Mouse (Mus musculus) limb, embryonic 11.5 days (tissue): ENCODE measurements around the gene Schip1. TPM values are rescaled to one million over a fixed set of nuclear protein-coding genes. Genes with fewer than 3 reads are reported as not detected.

Experiments
- ATAC-seq: fragments of 200-750 bp; cut with Nextera tagmentation; 2 replicates; pipeline ENCODE4 v1.8.0; 2017; ENCODE audit warnings: low read depth; ENCODE audit not compliant: insufficient number of reproducible peaks, low FRiP score, low TSS enrichment
- DNase-seq: peaks from one replicate; pipeline ENCODE4 v3.0.0-alpha.2; 2015; ENCODE audit warnings: low spot score
- H3K27ac ChIP-seq: fragments of 300-500 bp; sonication (generic); replicated peaks from 2 replicates; pipeline ENCODE4 v1.5.1; 2014; ENCODE audit warnings: low read depth, mild to moderate bottlenecking, low read length
- H3K27me3 ChIP-seq: fragments of 300-500 bp; sonication (generic); 2 replicates; pipeline ENCODE4 v1.6.1; 2014; ENCODE audit warnings: mild to moderate bottlenecking, low read length, mixed read lengths; ENCODE audit not compliant: control insufficient read depth, insufficient read depth
- H3K36me3 ChIP-seq: fragments of 300-500 bp; sonication (generic); 2 replicates; pipeline ENCODE4 v1.6.1; 2014; ENCODE audit warnings: mild to moderate bottlenecking, low read length, moderate library complexity, mixed read lengths; ENCODE audit not compliant: control insufficient read depth, insufficient read depth
- H3K4me1 ChIP-seq: fragments of 300-500 bp; sonication (generic); 2 replicates; pipeline ENCODE4 v1.6.1; 2014; ENCODE audit warnings: low read length, mixed read lengths; ENCODE audit not compliant: control insufficient read depth, insufficient read depth
- H3K4me2 ChIP-seq: fragments of 300-500 bp; sonication (generic); 2 replicates; pipeline ENCODE4 v1.6.1; 2014; ENCODE audit warnings: low read depth, mild to moderate bottlenecking, moderate library complexity; ENCODE audit not compliant: severe bottlenecking
- H3K4me3 ChIP-seq: fragments of 300-500 bp; sonication (generic); 2 replicates; pipeline ENCODE4 v1.5.1; 2014; ENCODE audit warnings: low read depth, low read length
- H3K9ac ChIP-seq: fragments of 300-500 bp; sonication (generic); 2 replicates; pipeline ENCODE4 v1.6.1; 2014; ENCODE audit warnings: mild to moderate bottlenecking, low read length
- H3K9me3 ChIP-seq: fragments of 300-500 bp; sonication (generic); 2 replicates; pipeline ENCODE4 v1.6.1; 2016; ENCODE audit warnings: low read length; ENCODE audit not compliant: control insufficient read depth
- whole genome bisulfite sequencing: fragments of 180-500 bp; shearing (Covaris S2); extraction: QIAGEN DNeasy Blood & Tissue Kit; methylation state at CpG from one replicate; pipeline ENCODE4 v1.1.7; 2014; 5-methylcytosine and 5-hydroxymethylcytosine counted together
- polyA plus RNA-seq: library from polyadenylated mRNA; unstranded; fragments of >200 nt; fragmentation: Nextera tagmentation; extraction: Ambion mirVana; gene quantifications from 2 replicates; pipeline ENCODE4 v1.2.1, GENCODE M21; 2014

The Schip1 gene
- polyA plus RNA-seq, 1 experiment from 2014 or later, result 34.9 TPM

- ATAC-seq, result no peak
- WGBS, result 58% methylated on average over 23 of the region's 23 CpGs
- Histone ChIP-seq H3K4me2 (peak overlapping the region; percentile 26), H3K4me3 (no peak overlapping the region; the same call in 1 of the 2 replicates), H3K9me3 (no peaks in the 10 kb centered on the region), H3K9ac (no peak overlapping the region), H3K4me1 (no peaks in the 10 kb centered on the region), H3K36me3 (no peaks in the 10 kb centered on the region), H3K27ac (no peak overlapping the region), H3K27me3 (no peaks in the 10 kb centered on the region)
- peak; percentile 87 for DNase-seq
Measured at GRCm38 (mm10) chr3:68056373-68057275, 8.0 kb upstream of the Schip1 start.

- Histone ChIP-seq H3K27ac (no peak overlapping the region), H3K4me3 (no peak overlapping the region), H3K9me3 (no peaks in the 10 kb centered on the region), H3K4me2 (no peak overlapping the region), H3K27me3 (no peaks in the 10 kb centered on the region), H3K9ac (no peak overlapping the region), H3K4me1 (no peaks in the 10 kb centered on the region), H3K36me3 (no peaks in the 10 kb centered on the region)
- ATAC-seq (no peak), DNase-seq (peak; percentile 33)
- 47% methylated on average over 2 of the region's 2 CpGs for WGBS
Measured at GRCm38 (mm10) chr3:68059162-68059800, 5.3 kb upstream of the Schip1 start.

- Histone ChIP-seq H3K9me3 (no peaks in the 10 kb centered on the region), H3K27ac (no peak overlapping the region), H3K4me2 (no peak overlapping the region), H3K4me1 (no peaks in the 10 kb centered on the region), H3K27me3 (no peaks in the 10 kb centered on the region), H3K9ac (no peak overlapping the region), H3K4me3 (no peak overlapping the region), H3K36me3 (no peaks in the 10 kb centered on the region)
- DNase-seq (no peak), ATAC-seq (no peak)
- WGBS, result 68% methylated on average over 9 of the region's 9 CpGs
Measured at GRCm38 (mm10) chr3:68071395-68072386, 7.1 kb downstream of the Schip1 start.

GRCm38 (mm10) chr3:68077406-68077805 lies 12.8 kb downstream of the Schip1 start:
- no peaks in the 10 kb centered on the region for H3K27me3 ChIP-seq
- H3K4me3 ChIP-seq, result no peak overlapping the region
- H3K27ac ChIP-seq, result no peak overlapping the region
- no peak for DNase-seq
- H3K9ac ChIP-seq, result no peak overlapping the region
- H3K4me1 ChIP-seq, result no peaks in the 10 kb centered on the region
- 69% methylated on average over 4 of the region's 4 CpGs for WGBS
- no peaks in the 10 kb centered on the region for H3K9me3 ChIP-seq
- H3K36me3 ChIP-seq, result no peaks in the 10 kb centered on the region
- no peak for ATAC-seq
- H3K4me2 ChIP-seq, result no peak overlapping the region

- DNase-seq (no peak), ATAC-seq (no peak)
- no peak overlapping the region for H3K27ac ChIP-seq
- no peaks in the 10 kb centered on the region for H3K27me3 ChIP-seq
- no peak overlapping the region for H3K4me2 ChIP-seq
- WGBS, result 93% methylated on average over 2 of the region's 2 CpGs
- H3K4me1 ChIP-seq, result no peaks in the 10 kb centered on the region
- H3K4me3 ChIP-seq, result no peak overlapping the region
- H3K9ac ChIP-seq, result no peak overlapping the region
- no peaks in the 10 kb centered on the region for H3K36me3 ChIP-seq
- H3K9me3 ChIP-seq, result no peaks in the 10 kb centered on the region
Measured at GRCm38 (mm10) chr3:68085024-68085423, 20.4 kb downstream of the Schip1 start.

GRCm38 (mm10) chr3:68092108-68092507 lies 27.5 kb downstream of the Schip1 start:
- no peak for ATAC-seq
- no peak for DNase-seq
- WGBS, result 48% methylated on average over 4 of the region's 4 CpGs
- no peaks in the 10 kb centered on the region for H3K36me3 ChIP-seq
- H3K27ac ChIP-seq, result no peak overlapping the region
- H3K9me3 ChIP-seq, result no peaks in the 10 kb centered on the region
- no peak overlapping the region for H3K9ac ChIP-seq
- H3K27me3 ChIP-seq, result peaks cover 10% of the 10 kb centered on the region; the same call in 1 of the 2 replicates
- H3K4me3 ChIP-seq, result no peak overlapping the region
- H3K4me1 ChIP-seq, result 0 out of 2 replicates have a peak, but pooled peaks cover 1% of the 10 kb centered on the region
- H3K4me2 ChIP-seq, result no peak overlapping the region

- no peak overlapping the region for H3K4me3 ChIP-seq
- WGBS, result 30% methylated on average over 4 of the region's 4 CpGs
- H3K4me2 ChIP-seq, result no peak overlapping the region
- ATAC-seq, result peak; percentile 82
- H3K4me1 ChIP-seq, result 0 out of 2 replicates have a peak, but pooled peaks cover 2% of the 10 kb centered on the region
- no peak overlapping the region for H3K27ac ChIP-seq
- H3K9me3 ChIP-seq, result no peaks in the 10 kb centered on the region
- peak; percentile 41 for DNase-seq
- H3K9ac ChIP-seq, result no peak overlapping the region
- H3K27me3 ChIP-seq, result peaks cover 14% of the 10 kb centered on the region; the same call in 1 of the 2 replicates
- H3K36me3 ChIP-seq, result no peaks in the 10 kb centered on the region
Measured at GRCm38 (mm10) chr3:68096724-68097431, 32.3 kb downstream of the Schip1 start.
